In the genomic region with DNA sequence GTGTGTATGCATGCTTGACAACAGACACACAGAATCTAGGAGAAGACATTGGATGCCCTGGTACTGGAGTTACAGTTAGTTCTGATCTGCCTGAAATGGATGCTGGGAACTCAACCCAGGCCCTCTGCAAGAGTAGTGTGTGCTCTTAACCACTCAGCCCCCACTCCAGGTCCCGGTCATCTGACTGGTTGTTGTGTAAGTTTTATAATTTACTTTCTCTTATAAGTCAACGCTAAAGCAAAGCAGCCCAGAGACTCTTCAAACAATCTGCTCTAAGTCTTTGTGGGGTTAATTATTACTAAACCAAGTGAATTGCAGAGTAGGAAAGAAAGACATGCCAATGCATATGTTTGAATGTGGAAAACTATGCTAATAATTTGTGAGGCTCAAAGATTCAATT, we compare ENCODE assay signal across 26 mouse cellular contexts. TPM values are rescaled to one million over a fixed set of nuclear protein-coding genes. Genes with fewer than 3 reads are reported as not detected.
DNase-seq lines count a peak whose midpoint lies in the region; ATAC-seq and TF ChIP-seq lines count a peak whose summit lies in the region.
"Had no signal": no experiment of that assay in that cellular context is flagged by ENCODE, and none has a peak within 500 bp of the region (broad histone marks: within the 10 kb centered on the region; RNA-seq: fewer than 3 reads in every experiment).

No protein-coding gene starts in this region.

- TF ChIP-seq CTCF in lung, adult 2 months (IDR thresholded peaks at IDR 0.05; ENCODE audit: insufficient read depth, low read length), result no peak
- no peak for TF ChIP-seq CTCF in hindbrain, postnatal 0 days (IDR thresholded peaks at IDR 0.05; ENCODE audit: low read depth)

- H3K4me2 ChIP-seq in hindbrain, postnatal 0 days (ENCODE audit: low read depth, low read length), result no peak overlapping the region
- H3K4me2 ChIP-seq: embryonic facial prominence, embryonic 12.5 days had no signal

- no peak for TF ChIP-seq POLR2A in lung, adult 2 months (IDR thresholded peaks at IDR 0.05; ENCODE audit: borderline replicate concordance, extremely low read depth, low read depth, low read length)

- peak; percentile 6 to 25 for DNase-seq in lung, adult 18-20 months
- DNase-seq in lung, adult 2 months, result no peak
- DNase-seq in lung, postnatal 10 days, result peak; percentile 9
- peak; percentile 32 for DNase-seq in lung, postnatal 25 days (ENCODE audit: low spot score)
- no peak for DNase-seq in hindbrain, postnatal 0 days (ENCODE audit: low spot score)
- DNase-seq in thymus, postnatal 14 days, result no peak
- DNase-seq in right cerebral cortex, postnatal 25 days, result no peak
- DNase-seq: adrenal gland, adult 8-10 months; adrenal gland, postnatal 14 days; adrenal gland, postnatal 36 days; B cell, adult 2 months; cerebellum, adult 11-12 months; cerebellum, adult 2 months; cerebellum, adult 9-10 months; cerebellum, postnatal 10 days; cerebellum, postnatal 25 days had no signal

- no peak overlapping the region for H3K4me3 ChIP-seq in lung, adult 2 months (replicated peaks; ENCODE audit: extremely low read depth, low read depth, low read length)
- H3K4me3 ChIP-seq in hindbrain, postnatal 0 days (ENCODE audit: low read length), result no peak overlapping the region
- H3K4me3 ChIP-seq: embryonic facial prominence, embryonic 10.5 days; embryonic facial prominence, embryonic 12.5 days; forebrain, embryonic 13.5 days had no signal

- H3K9me3 ChIP-seq in hindbrain, postnatal 0 days (ENCODE audit: low read length), result no peaks in the 10 kb centered on the region
- H3K9me3 ChIP-seq: embryonic facial prominence, embryonic 10.5 days; embryonic facial prominence, embryonic 12.5 days; forebrain, embryonic 13.5 days; G1E had no signal

- ATAC-seq in hindbrain, postnatal 0 days, result no peak
- ATAC-seq: activated CD4-positive, CD25-positive, alpha-beta regulatory T cell, adult 4 months; CD4-positive, CD25-positive, alpha-beta regulatory T cell, adult 4 months; Patski had no signal

- no peaks in the 10 kb centered on the region; the same call in 1 of the 2 replicates for H3K4me1 ChIP-seq in lung, adult 2 months (ENCODE audit: control insufficient read depth, insufficient read depth, low read length)
- peaks cover 6% of the 10 kb centered on the region; the same call in 1 of the 2 replicates for H3K4me1 ChIP-seq in hindbrain, postnatal 0 days (ENCODE audit: insufficient read depth, low read length)
- H3K4me1 ChIP-seq: embryonic facial prominence, embryonic 12.5 days had no signal

- H3K36me3 ChIP-seq in hindbrain, postnatal 0 days (ENCODE audit: insufficient read depth, low read length), result no peaks in the 10 kb centered on the region
- H3K36me3 ChIP-seq: embryonic facial prominence, embryonic 10.5 days; embryonic facial prominence, embryonic 12.5 days; G1E had no signal

- H3K27ac ChIP-seq in hindbrain, postnatal 0 days, result no peak overlapping the region
- H3K27ac ChIP-seq: embryonic facial prominence, embryonic 10.5 days; embryonic facial prominence, embryonic 12.5 days; forebrain, embryonic 13.5 days had no signal

- 59% methylated on average over 2 of the region's 2 CpGs for whole genome bisulfite sequencing in lung, adult 2 months
- 86% methylated on average over 2 of the region's 2 CpGs for WGBS in hindbrain, postnatal 0 days

- no peak overlapping the region for H3K9ac ChIP-seq in hindbrain, postnatal 0 days (replicated peaks; ENCODE audit: low read length)
- H3K9ac ChIP-seq: embryonic facial prominence, embryonic 12.5 days; forebrain, embryonic 13.5 days had no signal

- no peaks in the 10 kb centered on the region for H3K27me3 ChIP-seq in hindbrain, postnatal 0 days (ENCODE audit: insufficient read depth, low read length)
- H3K27me3 ChIP-seq: CH12.LX; embryonic facial prominence, embryonic 12.5 days; forebrain, embryonic 13.5 days; Patski had no signal

RNA-seq across cellular contexts. Expression of a gene that starts 52.2 kb away (rescaled TPM):
- not detected in 2 replicates for polyA plus RNA-seq in lung, adult 2 months (2012; rRNA removed)
- total RNA-seq in hindbrain, postnatal 0 days (2014; rRNA removed), result 2.6 and 3.3 TPM in 2 replicates
- 0.71 and 0.78 TPM in 2 replicates for polyA plus RNA-seq in hindbrain, postnatal 0 days (2015; fragmentation: Nextera tagmentation; extraction: Ambion mirVana)
- total RNA-seq: adrenal gland, adult 18-20 months; adrenal gland, adult 8-10 months; adrenal gland, postnatal 14 days; adrenal gland, postnatal 36 days; CH12.LX had no signal
- polyA plus RNA-seq: activated CD4-positive, CD25-positive, alpha-beta regulatory T cell, adult 4 months; CD4-positive, CD25-positive, alpha-beta regulatory T cell, adult 4 months; embryonic facial prominence, embryonic 10.5 days; embryonic facial prominence, embryonic 12.5 days; forebrain, embryonic 11.5 days; G1E; Patski had no signal

Comparison
In these comparisons a context has a peak if more than half of its experiments do, and no peak if none do; other contexts are left out.
1. DNase-seq: peak in lung, adult 18-20 months (2 of 2), lung, postnatal 10 days (single experiment) and lung, postnatal 25 days (single experiment); none in lung, adult 2 months (single experiment), hindbrain, postnatal 0 days (single experiment), thymus, postnatal 14 days (single experiment) and right cerebral cortex, postnatal 25 days (single experiment).